Mouse (Mus musculus) limb, embryonic 13.5 days (tissue): Measurements from ENCODE around the gene Xrra1. TPM values are rescaled to one million over a fixed set of nuclear protein-coding genes. Genes with fewer than 3 reads are reported as not detected.
A peak's percentile ranks its signal among the peaks of the same experiment; 100 is the strongest.

Experiments used
- ATAC-seq: fragments of 200-750 bp; cut with Nextera tagmentation; 2 replicates; pipeline ENCODE4 v1.8.0; 2017; ENCODE audit warnings: low read depth, moderate number of reproducible peaks, moderate TSS enrichment; ENCODE audit not compliant: low FRiP score
- H3K27ac ChIP-seq: fragments of 300-500 bp; sonication (generic); 2 replicates; pipeline ENCODE4 v1.5.1; 2015; ENCODE audit warnings: inconsistent platforms, mild to moderate bottlenecking, moderate library complexity
- H3K27me3 ChIP-seq: fragments of 300-500 bp; sonication (generic); 2 replicates; pipeline ENCODE4 v1.6.1; 2015; ENCODE audit warnings: mild to moderate bottlenecking, inconsistent platforms
- H3K36me3 ChIP-seq: fragments of 300-500 bp; sonication (generic); 2 replicates; pipeline ENCODE4 v1.6.1; 2015; ENCODE audit warnings: inconsistent platforms, mild to moderate bottlenecking, moderate library complexity
- H3K4me1 ChIP-seq: fragments of 300-500 bp; sonication (generic); 2 replicates; pipeline ENCODE4 v1.6.1; 2015; ENCODE audit warnings: inconsistent platforms
- H3K4me2 ChIP-seq: fragments of 300-500 bp; sonication (generic); replicated peaks from 2 replicates; pipeline ENCODE4 v1.6.1; 2015; ENCODE audit warnings: inconsistent platforms, mild to moderate bottlenecking, moderate library complexity
- H3K4me3 ChIP-seq: fragments of 300-500 bp; sonication (generic); 2 replicates; pipeline ENCODE4 v1.5.1; 2015; ENCODE audit warnings: moderate library complexity, mild to moderate bottlenecking, inconsistent platforms
- H3K9ac ChIP-seq: fragments of 300-500 bp; sonication (generic); 2 replicates; pipeline ENCODE4 v1.6.1; 2015; ENCODE audit warnings: mild to moderate bottlenecking, inconsistent platforms
- H3K9me3 ChIP-seq: fragments of 300-500 bp; sonication (generic); 2 replicates; pipeline ENCODE4 v1.6.1; 2016; ENCODE audit warnings: inconsistent platforms
- WGBS: fragments of 180-500 bp; shearing (Covaris S2); methylation state at CpG from one replicate; pipeline ENCODE4 v1.1.7; 2015; 5-methylcytosine and 5-hydroxymethylcytosine counted together
- polyA plus RNA-seq: library from polyadenylated mRNA; unstranded; fragments of >200 nt; fragmentation: Nextera tagmentation; extraction: Ambion mirVana; gene quantifications from 2 replicates; pipeline ENCODE4 v1.2.1, GENCODE M21; 2015

Gene Xrra1
- polyA plus RNA-seq, 1 experiment from 2014 or later: 0.27 TPM

DNA sequence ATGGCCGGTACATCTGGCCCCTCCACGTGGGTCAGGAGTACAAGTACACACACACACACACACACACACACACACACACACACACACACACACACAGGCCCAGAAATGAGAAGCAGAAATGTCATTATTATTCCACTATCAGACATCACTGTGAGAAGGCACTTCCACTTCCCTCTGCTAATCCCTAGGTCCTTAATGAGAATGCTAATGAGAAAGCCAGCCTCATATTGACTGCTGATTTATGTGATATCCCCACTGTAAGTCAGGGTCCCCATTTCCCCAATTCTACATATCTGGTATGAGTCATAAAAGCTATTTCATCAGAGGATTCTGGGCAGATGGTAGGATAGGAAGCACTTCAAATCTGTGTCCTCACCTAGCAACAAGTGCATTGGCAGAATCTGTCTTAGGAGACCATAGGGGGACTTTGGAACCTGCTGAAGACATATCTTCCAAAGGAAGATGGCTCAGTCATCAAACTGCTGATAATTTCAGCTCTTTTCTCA, 28.4 kb downstream of the Xrra1 start:
- Histone ChIP-seq H3K27me3 (no peaks in the 10 kb centered on the region), H3K4me2 (no peak overlapping the region), H3K27ac (no peak overlapping the region), H3K36me3 (no peaks in the 10 kb centered on the region), H3K9me3 (no peaks in the 10 kb centered on the region), H3K4me3 (no peak overlapping the region), H3K4me1 (0 out of 2 replicates have a peak, but pooled peaks cover 2% of the 10 kb centered on the region), H3K9ac (no peak overlapping the region)
- no peak for ATAC-seq
- 56% methylated on average over 2 of the region's 2 CpGs for WGBS

DNA sequence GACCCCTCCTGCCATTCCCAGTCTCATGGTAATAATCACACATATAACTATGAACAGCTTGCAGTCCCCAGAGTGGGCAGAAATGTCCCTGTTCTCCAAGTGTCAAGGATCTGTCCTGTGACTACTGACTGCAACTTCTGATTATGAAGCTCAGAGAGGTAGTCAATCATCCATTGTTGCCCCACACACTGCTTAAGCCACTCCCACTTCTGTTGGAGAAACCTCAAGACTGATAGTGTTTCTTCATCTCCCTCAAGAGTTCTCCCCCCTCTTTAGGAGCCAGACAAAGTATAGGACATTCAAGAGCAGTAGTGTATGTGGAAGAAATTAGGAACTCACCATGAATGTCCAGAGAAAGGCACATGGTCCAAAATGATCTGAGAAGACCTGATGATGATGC, 28.8 kb downstream of the Xrra1 start:
- Histone ChIP-seq H3K27me3 (no peaks in the 10 kb centered on the region), H3K4me1 (0 out of 2 replicates have a peak, but pooled peaks cover 2% of the 10 kb centered on the region), H3K9ac (no peak overlapping the region), H3K27ac (no peak overlapping the region), H3K4me2 (no peak overlapping the region), H3K36me3 (no peaks in the 10 kb centered on the region), H3K4me3 (no peak overlapping the region), H3K9me3 (no peaks in the 10 kb centered on the region)
- no peak for ATAC-seq

DNA sequence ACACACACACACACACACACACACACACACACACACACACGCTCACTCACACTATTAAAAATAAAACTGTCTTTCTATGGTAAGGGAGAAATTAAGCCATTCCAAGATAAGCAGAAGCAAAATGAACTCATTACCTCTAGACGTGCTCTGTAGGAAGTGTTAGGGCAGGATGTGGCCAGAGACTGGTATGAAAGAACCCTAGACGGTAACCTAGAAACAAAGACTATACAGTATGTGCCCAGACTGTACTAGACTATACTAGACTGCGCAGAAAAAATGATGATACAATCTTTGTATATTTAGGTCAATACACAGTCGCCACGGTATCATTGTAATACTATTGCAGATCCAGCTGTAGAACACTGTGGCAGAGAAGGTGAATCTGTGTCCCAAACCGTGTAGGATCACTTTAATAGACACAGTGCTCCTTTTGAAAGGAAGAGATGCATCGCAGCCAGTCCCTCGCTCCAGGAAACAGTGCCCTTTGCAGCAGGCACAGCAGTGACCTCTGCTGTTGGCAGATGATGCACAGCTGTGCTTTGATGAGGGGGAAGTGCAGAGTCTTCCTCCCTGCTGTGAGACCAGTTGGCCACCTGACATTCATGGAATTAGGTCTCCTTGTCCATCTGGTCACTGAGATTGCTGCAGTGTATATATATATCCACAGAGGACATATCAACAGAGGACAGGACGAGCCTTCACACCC, 30.4 kb downstream of the Xrra1 start:
- WGBS: 44% methylated on average over 10 of the region's 10 CpGs
- H3K4me3 ChIP-seq: no peak overlapping the region
- no peak for ATAC-seq
- no peak overlapping the region for H3K27ac ChIP-seq
- no peak overlapping the region for H3K4me2 ChIP-seq
- H3K4me1 ChIP-seq: 0 out of 2 replicates have a peak, but pooled peaks cover 2% of the 10 kb centered on the region
- H3K36me3 ChIP-seq: no peaks in the 10 kb centered on the region
- no peaks in the 10 kb centered on the region for H3K9me3 ChIP-seq
- H3K27me3 ChIP-seq: no peaks in the 10 kb centered on the region
- no peak overlapping the region for H3K9ac ChIP-seq

DNA sequence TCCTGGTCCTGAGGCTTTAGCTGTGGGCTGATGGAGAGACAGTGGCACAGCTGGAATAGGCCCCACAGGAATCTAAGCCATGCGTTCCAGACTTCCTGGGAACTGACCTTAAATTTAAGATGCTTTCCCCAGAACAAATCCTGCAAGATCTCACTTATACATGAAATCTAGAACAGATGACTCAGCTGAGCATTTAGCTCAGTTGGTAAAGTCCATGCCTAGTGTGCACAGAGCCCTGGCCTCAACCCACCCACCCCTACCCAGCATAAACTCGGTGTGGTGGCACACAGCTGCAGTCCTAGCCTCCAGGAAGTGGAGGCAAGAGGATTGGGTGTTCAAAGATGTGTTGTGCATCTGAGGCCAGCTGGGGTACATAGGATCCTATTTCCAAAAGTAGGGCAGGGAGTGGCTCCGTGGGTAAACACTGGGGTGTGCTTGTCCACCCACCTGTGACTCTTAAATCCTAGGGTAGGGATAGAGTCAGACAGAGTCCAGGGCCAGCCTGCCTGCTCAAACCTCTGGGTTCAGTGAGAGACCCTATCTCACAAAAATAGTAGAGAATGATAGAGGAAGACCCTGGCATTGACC, 31.3 kb downstream of the Xrra1 start:
- no peaks in the 10 kb centered on the region for H3K9me3 ChIP-seq
- no peaks in the 10 kb centered on the region for H3K27me3 ChIP-seq
- no peak overlapping the region for H3K4me3 ChIP-seq
- WGBS: 56% methylated on average over 3 of the region's 3 CpGs
- H3K4me2 ChIP-seq: no peak overlapping the region
- H3K27ac ChIP-seq: no peak overlapping the region
- no peak for ATAC-seq
- no peak overlapping the region for H3K9ac ChIP-seq
- peaks cover 6% of the 10 kb centered on the region; the same call in 1 of the 2 replicates for H3K4me1 ChIP-seq
- no peaks in the 10 kb centered on the region for H3K36me3 ChIP-seq

DNA sequence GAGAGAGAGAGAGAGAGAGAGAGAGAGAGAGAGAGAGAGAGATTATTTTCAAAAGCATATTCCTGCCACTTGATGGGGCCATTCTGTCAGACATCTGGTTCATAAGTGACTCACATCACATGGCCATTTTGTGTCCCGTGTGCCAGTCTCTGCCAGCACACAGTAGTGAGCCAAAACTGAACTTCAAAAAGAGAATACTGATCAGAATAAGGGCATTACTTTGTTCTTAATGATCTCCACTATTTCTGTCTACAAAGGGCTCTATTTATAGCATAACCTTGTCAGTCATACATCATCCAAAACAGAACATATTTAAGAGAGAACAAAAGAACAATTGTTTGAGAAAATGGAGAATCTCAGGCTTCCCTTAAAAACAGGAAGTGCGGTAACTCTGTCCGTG, 32.6 kb downstream of the Xrra1 start:
- H3K9ac ChIP-seq: no peak overlapping the region
- no peak for ATAC-seq
- no peak overlapping the region for H3K4me3 ChIP-seq
- no peak overlapping the region for H3K27ac ChIP-seq
- H3K36me3 ChIP-seq: no peaks in the 10 kb centered on the region
- no peaks in the 10 kb centered on the region for H3K9me3 ChIP-seq
- H3K27me3 ChIP-seq: no peaks in the 10 kb centered on the region
- 66% methylated on average over 3 of the region's 3 CpGs for WGBS
- peaks cover 6% of the 10 kb centered on the region; the same call in 1 of the 2 replicates for H3K4me1 ChIP-seq
- no peak overlapping the region for H3K4me2 ChIP-seq

DNA sequence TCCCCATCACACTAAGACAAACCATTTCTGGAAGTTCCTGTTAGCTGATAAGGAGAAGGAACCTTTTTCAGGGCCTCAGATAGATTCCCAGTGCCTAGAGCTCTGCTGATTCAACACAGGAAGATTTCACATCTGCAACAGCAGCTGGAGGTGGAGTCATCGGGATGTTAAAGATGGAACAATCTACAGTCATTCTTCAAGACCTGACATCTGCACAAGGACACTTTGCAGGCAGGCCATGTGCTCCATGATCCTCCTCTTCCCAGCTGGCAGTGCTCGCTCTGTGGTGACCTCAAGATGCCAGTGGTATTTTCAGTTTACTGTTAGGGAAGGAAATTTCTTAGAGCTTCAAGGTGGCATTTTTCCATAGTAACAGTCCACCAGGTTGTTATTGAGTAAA, 33.4 kb downstream of the Xrra1 start:
- no peak overlapping the region for H3K4me2 ChIP-seq
- no peaks in the 10 kb centered on the region for H3K9me3 ChIP-seq
- H3K4me3 ChIP-seq: no peak overlapping the region
- H3K27me3 ChIP-seq: no peaks in the 10 kb centered on the region
- H3K36me3 ChIP-seq: no peaks in the 10 kb centered on the region
- no peak overlapping the region for H3K27ac ChIP-seq
- no peak overlapping the region for H3K9ac ChIP-seq
- peaks cover 6% of the 10 kb centered on the region; the same call in 1 of the 2 replicates for H3K4me1 ChIP-seq
- ATAC-seq: no peak
- 80% methylated on average over 2 of the region's 2 CpGs for WGBS

DNA sequence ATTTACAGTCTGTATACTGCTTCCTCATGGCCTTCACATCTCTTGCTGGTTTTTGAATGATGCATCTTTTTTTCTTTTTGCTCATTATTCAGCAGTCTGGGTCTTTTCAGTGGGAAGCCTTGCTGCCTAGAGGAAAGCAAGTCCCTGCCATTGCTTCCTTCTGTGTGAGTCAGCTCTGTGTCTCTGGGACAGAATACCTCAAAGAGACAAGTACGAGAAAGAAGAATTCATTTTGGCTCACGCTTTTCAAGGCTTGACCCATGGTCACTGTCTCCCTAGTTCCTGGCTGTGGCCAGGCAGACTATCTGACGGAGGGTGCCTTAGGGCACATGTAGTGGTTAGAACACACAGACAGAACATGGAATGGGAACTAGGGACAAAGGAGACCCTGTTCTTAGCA, 35.1 kb downstream of the Xrra1 start:
- WGBS: 77% methylated on average over 3 of the region's 3 CpGs

DNA sequence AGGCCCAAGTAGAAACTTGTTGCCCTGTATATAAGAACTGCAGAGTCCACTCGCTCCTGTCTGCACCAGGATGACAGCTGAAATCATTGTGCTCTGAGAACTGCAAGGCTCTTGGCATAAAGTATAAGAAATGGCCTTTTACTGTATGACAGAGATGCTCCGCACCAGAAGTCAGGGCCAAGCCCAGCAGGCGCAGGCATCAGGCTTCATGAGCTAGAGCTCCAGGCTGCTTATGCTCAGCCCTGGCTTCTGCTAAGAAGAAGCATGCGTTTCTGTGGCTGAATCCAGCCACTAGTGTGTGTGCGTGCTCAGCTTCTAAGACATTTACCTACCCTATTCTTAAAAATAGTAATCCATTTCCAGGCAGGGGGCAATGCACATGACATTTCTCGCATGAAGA, 35.6 kb downstream of the Xrra1 start:
- no peak overlapping the region for H3K4me2 ChIP-seq
- no peaks in the 10 kb centered on the region for H3K9me3 ChIP-seq
- peaks cover 6% of the 10 kb centered on the region; the same call in 1 of the 2 replicates for H3K4me1 ChIP-seq
- ATAC-seq: no peak
- WGBS: 80% methylated on average over 6 of the region's 6 CpGs
- peak overlapping the region; percentile 39; the same call in 1 of the 2 replicates for H3K27ac ChIP-seq
- H3K27me3 ChIP-seq: no peaks in the 10 kb centered on the region
- H3K4me3 ChIP-seq: no peak overlapping the region
- no peaks in the 10 kb centered on the region for H3K36me3 ChIP-seq
- H3K9ac ChIP-seq: no peak overlapping the region

More for the DNA sequence above, 35.1 kb downstream of the Xrra1 start:
- H3K4me1 ChIP-seq: peaks cover 6% of the 10 kb centered on the region; the same call in 1 of the 2 replicates
- no peak overlapping the region for H3K9ac ChIP-seq
- no peak overlapping the region for H3K4me3 ChIP-seq
- H3K9me3 ChIP-seq: no peaks in the 10 kb centered on the region
- H3K27ac ChIP-seq: 0 out of 2 replicates have a peak overlapping the region, but pooled peaks have one; percentile 15
- H3K27me3 ChIP-seq: no peaks in the 10 kb centered on the region
- H3K36me3 ChIP-seq: no peaks in the 10 kb centered on the region
- no peak for ATAC-seq
- no peak overlapping the region for H3K4me2 ChIP-seq

DNA sequence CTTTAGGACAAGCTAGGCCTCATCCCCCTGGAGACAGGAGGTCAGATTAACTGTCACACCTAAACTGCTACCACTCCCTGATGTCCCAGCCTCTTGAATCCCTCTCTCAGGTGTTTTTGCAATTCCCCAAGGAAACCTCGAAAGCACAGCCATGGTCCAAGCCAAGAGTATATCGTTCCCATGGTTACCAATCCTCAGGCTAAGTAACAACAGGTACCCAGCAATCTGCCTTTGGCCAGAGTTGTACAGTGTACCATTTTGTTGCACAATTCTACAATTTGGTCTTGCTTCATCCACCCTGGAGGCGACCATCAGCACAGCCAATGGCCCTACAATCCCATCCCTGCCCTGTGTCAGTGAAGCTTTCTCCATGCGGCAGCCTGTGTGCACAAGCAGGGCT, 38.0 kb downstream of the Xrra1 start:
- no peak for ATAC-seq
- no peak overlapping the region for H3K9ac ChIP-seq
- no peak overlapping the region for H3K27ac ChIP-seq
- no peaks in the 10 kb centered on the region for H3K27me3 ChIP-seq
- no peak overlapping the region for H3K4me2 ChIP-seq
- no peaks in the 10 kb centered on the region for H3K9me3 ChIP-seq
- no peaks in the 10 kb centered on the region for H3K36me3 ChIP-seq
- 78% methylated on average over 4 of the region's 4 CpGs for WGBS
- no peak overlapping the region for H3K4me3 ChIP-seq
- H3K4me1 ChIP-seq: peaks cover 4% of the 10 kb centered on the region; the same call in 1 of the 2 replicates

DNA sequence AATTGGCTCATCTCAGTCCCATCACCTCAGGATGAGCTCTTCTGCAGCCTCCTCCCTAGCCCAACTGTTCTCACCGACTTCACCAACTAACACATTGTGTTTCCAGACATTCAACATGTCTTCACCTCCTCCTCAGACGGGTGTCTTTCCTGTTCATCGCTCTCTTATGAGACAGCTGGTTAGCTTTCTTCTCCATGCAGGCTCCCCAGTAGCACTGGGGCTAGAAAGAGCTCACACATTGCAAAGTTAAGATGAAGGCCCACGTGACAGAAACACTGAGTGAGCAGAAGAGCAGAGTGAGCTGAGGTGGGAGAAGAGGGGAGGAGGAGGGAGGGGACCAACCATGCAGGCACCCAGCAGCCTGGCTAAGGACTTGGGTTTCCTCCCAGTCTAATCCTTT, 43.3 kb downstream of the Xrra1 start:
- Histone ChIP-seq H3K9me3 (no peaks in the 10 kb centered on the region), H3K9ac (no peak overlapping the region), H3K4me2 (no peak overlapping the region), H3K27me3 (no peaks in the 10 kb centered on the region), H3K36me3 (no peaks in the 10 kb centered on the region), H3K4me3 (no peak overlapping the region), H3K4me1 (peaks cover 8% of the 10 kb centered on the region), H3K27ac (no peak overlapping the region)
- WGBS: 62% methylated on average over 4 of the region's 4 CpGs
- ATAC-seq: no peak

DNA sequence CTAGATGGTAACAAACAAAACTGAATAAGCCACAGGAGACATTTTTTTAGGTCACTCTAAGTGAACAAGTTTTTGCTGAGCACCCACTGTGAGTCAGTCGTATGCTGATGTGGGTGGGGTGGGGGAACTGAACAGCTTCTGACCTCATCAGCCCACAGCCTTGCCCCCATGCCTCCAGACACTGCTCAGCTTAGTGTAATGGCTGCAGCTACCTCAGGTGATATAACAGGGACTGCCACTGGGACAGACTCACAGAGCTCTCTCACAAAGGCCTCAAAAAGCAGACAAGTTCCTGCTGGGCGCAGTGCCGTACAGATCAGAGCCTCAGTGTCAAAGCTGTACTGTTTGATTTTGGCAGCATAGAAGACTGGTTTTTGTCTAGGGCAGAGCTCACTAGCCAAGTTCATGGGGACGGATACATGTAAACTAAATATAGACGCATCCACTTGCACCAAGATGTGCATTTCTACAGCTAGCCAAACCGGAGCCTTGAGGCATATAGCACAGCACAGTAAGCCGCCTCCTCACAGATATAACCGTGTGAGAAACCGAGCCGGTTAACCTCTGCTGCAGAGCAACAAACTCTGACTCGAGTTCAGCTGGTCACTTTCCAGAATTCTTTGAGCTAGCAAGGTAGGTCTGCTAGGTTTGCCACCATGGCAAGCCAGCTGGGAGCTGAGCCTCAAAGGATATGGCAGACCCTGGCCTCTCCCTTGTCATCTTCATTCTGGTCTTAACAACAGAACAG, 44.2 kb downstream of the Xrra1 start:
- no peak for ATAC-seq
- H3K36me3 ChIP-seq: no peaks in the 10 kb centered on the region
- H3K27me3 ChIP-seq: no peaks in the 10 kb centered on the region
- no peak overlapping the region for H3K4me2 ChIP-seq
- WGBS: 72% methylated on average over 11 of the region's 11 CpGs
- no peak overlapping the region for H3K9ac ChIP-seq
- H3K4me3 ChIP-seq: no peak overlapping the region
- H3K27ac ChIP-seq: no peak overlapping the region
- no peaks in the 10 kb centered on the region for H3K9me3 ChIP-seq
- H3K4me1 ChIP-seq: peaks cover 8% of the 10 kb centered on the region

DNA sequence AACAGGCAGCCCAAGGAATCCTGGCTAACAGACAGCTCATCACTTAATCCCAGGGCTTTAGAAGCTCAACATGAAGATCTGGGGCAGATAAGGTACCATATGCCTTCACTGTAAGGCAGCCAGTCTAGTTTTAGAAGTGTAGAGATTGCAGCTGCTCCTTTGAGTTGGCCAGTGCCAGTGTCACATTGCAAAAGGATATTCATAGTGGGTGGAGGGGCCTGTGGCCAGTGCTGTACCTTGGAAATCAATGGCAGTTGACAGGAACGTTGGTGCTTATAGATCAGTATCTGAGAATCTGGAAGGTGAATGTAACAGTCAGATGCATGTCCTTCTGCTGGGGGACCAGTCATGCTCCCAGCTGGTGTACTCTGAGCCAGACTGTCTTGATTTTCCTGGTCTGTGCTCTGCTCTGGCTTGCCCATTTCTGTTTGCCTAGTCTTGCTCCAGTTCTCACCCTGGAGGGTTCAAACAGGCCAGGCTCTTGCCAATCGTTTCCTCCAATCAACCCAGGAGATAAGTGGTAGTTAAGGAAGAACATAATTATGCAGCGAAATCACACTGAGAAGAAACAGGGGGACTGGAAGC, 45.6 kb downstream of the Xrra1 start:
- no peak overlapping the region for H3K9ac ChIP-seq
- H3K27me3 ChIP-seq: no peaks in the 10 kb centered on the region
- H3K36me3 ChIP-seq: no peaks in the 10 kb centered on the region
- H3K4me2 ChIP-seq: no peak overlapping the region
- no peak overlapping the region for H3K27ac ChIP-seq
- H3K9me3 ChIP-seq: no peaks in the 10 kb centered on the region
- 43% methylated on average over 3 of the region's 3 CpGs for WGBS
- H3K4me3 ChIP-seq: no peak overlapping the region
- ATAC-seq: no peak
- H3K4me1 ChIP-seq: peaks cover 8% of the 10 kb centered on the region
